Mouse (Mus musculus) liver, adult 2 months (tissue): ENCODE measurements around the gene Hba-a1.
"Not testable (repeated sequence)": the region's sequence is repeated elsewhere in the genome, so short reads cannot be mapped to it uniquely, and the experiment has no call there.

ENCODE experiments used
- CTCF ChIP-seq: fragments of 200-500 bp; IDR thresholded peaks from 2 replicates; pipeline ENCODE4 v1.5.1; 2011; ENCODE audit warnings: low read depth, low read length, control low read depth
- POLR2A ChIP-seq: fragments of 200-500 bp; IDR thresholded peaks from 2 replicates; pipeline ENCODE4 v1.6.1; 2011; ENCODE audit warnings: low read length, control low read depth; ENCODE audit not compliant: insufficient read depth; ENCODE audit errors: extremely low read depth

- TF ChIP-seq POLR2A, CTCF: not testable (repeated sequence)
These were observed 14.1 kb downstream of the Hba-a1 start for GRCm38 (mm10) chr11:32297417-32297816.
